Mouse (Mus musculus): ENCODE results near the gene Ep300. TPM values are rescaled to one million over a fixed set of nuclear protein-coding genes. Genes with fewer than 3 reads are reported as not detected.
A peak's percentile ranks its signal among the peaks of the same experiment; 100 is the strongest.
"Not testable (repeated sequence)": the region's sequence is repeated elsewhere in the genome, so short reads cannot be mapped to it uniquely, and the experiment has no call there.

The Ep300 gene
- polyA plus RNA-seq, 1 experiment from 2014 or later, result 28.5 TPM

GRCm38 (mm10) chr15:81585746-81586461 is 753 bp downstream of the Ep300 start:
- no peaks in the 10 kb centered on the region for H3K9me3 ChIP-seq (ENCODE audit: control insufficient read depth, low read length)
- peaks cover 9% of the 10 kb centered on the region; the same call in 1 of the 2 replicates for H3K36me3 ChIP-seq (ENCODE audit: control insufficient read depth, insufficient read depth, low read length)
- H3K4me2 ChIP-seq (ENCODE audit: low read length), result peak overlapping the region; percentile 97
- H3K27ac ChIP-seq (replicated peaks; ENCODE audit: low read depth, low read length), result peak overlapping the region; percentile 100
- H3K9ac ChIP-seq (replicated peaks; ENCODE audit: low read length), result peak overlapping the region; percentile 100
- no peaks in the 10 kb centered on the region for H3K27me3 ChIP-seq (ENCODE audit: control insufficient read depth, insufficient read depth, low read length)
- ATAC-seq (ENCODE audit: low FRiP score, low TSS enrichment) (peak; percentile 71), DNase-seq (peak; percentile 88)
- peak overlapping the region; percentile 98 for H3K4me3 ChIP-seq (replicated peaks; ENCODE audit: low read depth, low read length)
- under 1% methylated on average over 75 of the region's 77 CpGs for WGBS
- peaks cover 36% of the 10 kb centered on the region for H3K4me1 ChIP-seq (ENCODE audit: control insufficient read depth, insufficient read depth, low read length)

- Histone ChIP-seq H3K27me3 (ENCODE audit: control insufficient read depth, insufficient read depth, low read length) (no peaks in the 10 kb centered on the region), H3K27ac (replicated peaks; ENCODE audit: low read depth, low read length) (peak overlapping the region; percentile 100), H3K9ac (replicated peaks; ENCODE audit: low read length) (peak overlapping the region; percentile 100), H3K9me3 (ENCODE audit: control insufficient read depth, low read length) (no peaks in the 10 kb centered on the region), H3K4me3 (replicated peaks; ENCODE audit: low read depth, low read length) (peak overlapping the region; percentile 98), H3K4me2 (ENCODE audit: low read length) (peak overlapping the region; percentile 97), H3K4me1 (ENCODE audit: control insufficient read depth, insufficient read depth, low read length) (peaks cover 36% of the 10 kb centered on the region), H3K36me3 (ENCODE audit: control insufficient read depth, insufficient read depth, low read length) (peaks cover 9% of the 10 kb centered on the region; the same call in 1 of the 2 replicates)
- ATAC-seq (ENCODE audit: low FRiP score, low TSS enrichment) (no peak), DNase-seq (peak; percentile 64)
- WGBS, result 1% methylated on average over 28 of the region's 28 CpGs
Observed at GRCm38 (mm10) chr15:81586466-81586865, 1.3 kb downstream of the Ep300 start.

- ATAC-seq (ENCODE audit: low FRiP score, low TSS enrichment) (no peak), DNase-seq (no peak)
- Histone ChIP-seq H3K36me3 (ENCODE audit: control insufficient read depth, insufficient read depth, low read length) (peaks cover 9% of the 10 kb centered on the region; the same call in 1 of the 2 replicates), H3K27ac (replicated peaks; ENCODE audit: low read depth, low read length) (no peak overlapping the region), H3K4me1 (ENCODE audit: control insufficient read depth, insufficient read depth, low read length) (peaks cover 36% of the 10 kb centered on the region), H3K27me3 (ENCODE audit: control insufficient read depth, insufficient read depth, low read length) (no peaks in the 10 kb centered on the region), H3K4me3 (replicated peaks; ENCODE audit: low read depth, low read length) (peak overlapping the region; percentile 98), H3K4me2 (ENCODE audit: low read length) (peak overlapping the region; percentile 97), H3K9ac (replicated peaks; ENCODE audit: low read length) (peak overlapping the region; percentile 100), H3K9me3 (ENCODE audit: control insufficient read depth, low read length) (no peaks in the 10 kb centered on the region)
- 45% methylated on average over 2 of the region's 2 CpGs for whole genome bisulfite sequencing
Observed at GRCm38 (mm10) chr15:81587686-81588085, 2.5 kb downstream of the Ep300 start.

GRCm38 (mm10) chr15:81594146-81594696 is 9.1 kb downstream of the Ep300 start:
- no peak for DNase-seq
- Histone ChIP-seq H3K9me3 (ENCODE audit: control insufficient read depth, low read length) (no peaks in the 10 kb centered on the region), H3K4me1 (ENCODE audit: control insufficient read depth, insufficient read depth, low read length) (peaks cover 13% of the 10 kb centered on the region), H3K36me3 (ENCODE audit: control insufficient read depth, insufficient read depth, low read length) (peaks cover 24% of the 10 kb centered on the region), H3K27ac (replicated peaks; ENCODE audit: low read depth, low read length) (no peak overlapping the region), H3K27me3 (ENCODE audit: control insufficient read depth, insufficient read depth, low read length) (no peaks in the 10 kb centered on the region), H3K4me3 (replicated peaks; ENCODE audit: low read depth, low read length) (no peak overlapping the region), H3K4me2 (ENCODE audit: low read length) (no peak overlapping the region), H3K9ac (replicated peaks; ENCODE audit: low read length) (no peak overlapping the region)
- WGBS, result 96% methylated on average over 3 of the region's 3 CpGs
- no peak for ATAC-seq (ENCODE audit: low FRiP score, low TSS enrichment)

- WGBS, result 90% methylated on average over 8 of the region's 8 CpGs
- not testable (repeated sequence) for DNase-seq; ATAC-seq (ENCODE audit: low FRiP score, low TSS enrichment); H3K27me3 ChIP-seq (ENCODE audit: control insufficient read depth, insufficient read depth, low read length); H3K9me3 ChIP-seq (ENCODE audit: control insufficient read depth, low read length); H3K4me1 ChIP-seq (ENCODE audit: control insufficient read depth, insufficient read depth, low read length); H3K27ac ChIP-seq (replicated peaks; ENCODE audit: low read depth, low read length); H3K4me2 ChIP-seq (ENCODE audit: low read length); H3K9ac ChIP-seq (replicated peaks; ENCODE audit: low read length); H3K4me3 ChIP-seq (replicated peaks; ENCODE audit: low read depth, low read length)
- peaks cover 44% of the 10 kb centered on the region for H3K36me3 ChIP-seq (ENCODE audit: control insufficient read depth, insufficient read depth, low read length)
Observed at GRCm38 (mm10) chr15:81598742-81599141, 13.6 kb downstream of the Ep300 start.

GRCm38 (mm10) chr15:81605241-81605640 is 20.1 kb downstream of the Ep300 start:
- Histone ChIP-seq H3K9ac (replicated peaks; ENCODE audit: low read length) (no peak overlapping the region), H3K9me3 (ENCODE audit: control insufficient read depth, low read length) (no peaks in the 10 kb centered on the region), H3K4me2 (ENCODE audit: low read length) (no peak overlapping the region), H3K36me3 (ENCODE audit: control insufficient read depth, insufficient read depth, low read length) (peaks cover 49% of the 10 kb centered on the region), H3K4me1 (ENCODE audit: control insufficient read depth, insufficient read depth, low read length) (no peaks in the 10 kb centered on the region), H3K27me3 (ENCODE audit: control insufficient read depth, insufficient read depth, low read length) (no peaks in the 10 kb centered on the region), H3K27ac (replicated peaks; ENCODE audit: low read depth, low read length) (no peak overlapping the region), H3K4me3 (replicated peaks; ENCODE audit: low read depth, low read length) (no peak overlapping the region)
- no peak for ATAC-seq (ENCODE audit: low FRiP score, low TSS enrichment)
- WGBS, result 88% methylated on average over 1 of the region's 1 CpGs
- DNase-seq, result no peak

GRCm38 (mm10) chr15:81606634-81607033 is 21.5 kb downstream of the Ep300 start:
- Histone ChIP-seq H3K9me3 (ENCODE audit: control insufficient read depth, low read length) (no peaks in the 10 kb centered on the region), H3K4me3 (replicated peaks; ENCODE audit: low read depth, low read length) (no peak overlapping the region), H3K9ac (replicated peaks; ENCODE audit: low read length) (no peak overlapping the region), H3K27ac (replicated peaks; ENCODE audit: low read depth, low read length) (no peak overlapping the region), H3K27me3 (ENCODE audit: control insufficient read depth, insufficient read depth, low read length) (no peaks in the 10 kb centered on the region), H3K4me2 (ENCODE audit: low read length) (no peak overlapping the region), H3K4me1 (ENCODE audit: control insufficient read depth, insufficient read depth, low read length) (no peaks in the 10 kb centered on the region), H3K36me3 (ENCODE audit: control insufficient read depth, insufficient read depth, low read length) (peaks cover 55% of the 10 kb centered on the region)
- 88% methylated on average over 1 of the region's 1 CpGs for WGBS
- ATAC-seq (ENCODE audit: low FRiP score, low TSS enrichment) (no peak), DNase-seq (peak; percentile 54)

GRCm38 (mm10) chr15:81649516-81650455 is 64.6 kb downstream of the Ep300 start:
- no peak overlapping the region for H3K27ac ChIP-seq (replicated peaks; ENCODE audit: low read depth, low read length)
- no peaks in the 10 kb centered on the region for H3K9me3 ChIP-seq (ENCODE audit: control insufficient read depth, low read length)
- no peak overlapping the region for H3K4me2 ChIP-seq (ENCODE audit: low read length)
- no peak overlapping the region for H3K4me3 ChIP-seq (replicated peaks; ENCODE audit: low read depth, low read length)
- H3K9ac ChIP-seq (replicated peaks; ENCODE audit: low read length), result no peak overlapping the region
- no peaks in the 10 kb centered on the region for H3K27me3 ChIP-seq (ENCODE audit: control insufficient read depth, insufficient read depth, low read length)
- H3K36me3 ChIP-seq (ENCODE audit: control insufficient read depth, insufficient read depth, low read length), result peaks cover 63% of the 10 kb centered on the region
- 94% methylated on average over 8 of the region's 8 CpGs for WGBS
- no peaks in the 10 kb centered on the region for H3K4me1 ChIP-seq (ENCODE audit: control insufficient read depth, insufficient read depth, low read length)
- DNase-seq (no peak), ATAC-seq (ENCODE audit: low FRiP score, low TSS enrichment) (no peak)
